Mouse (Mus musculus): ENCODE results near the gene Smc1b.
"Not testable (repeated sequence)": the region's sequence is repeated elsewhere in the genome, so short reads cannot be mapped to it uniquely, and the experiment has no call there.

Smc1b gene

DNA sequence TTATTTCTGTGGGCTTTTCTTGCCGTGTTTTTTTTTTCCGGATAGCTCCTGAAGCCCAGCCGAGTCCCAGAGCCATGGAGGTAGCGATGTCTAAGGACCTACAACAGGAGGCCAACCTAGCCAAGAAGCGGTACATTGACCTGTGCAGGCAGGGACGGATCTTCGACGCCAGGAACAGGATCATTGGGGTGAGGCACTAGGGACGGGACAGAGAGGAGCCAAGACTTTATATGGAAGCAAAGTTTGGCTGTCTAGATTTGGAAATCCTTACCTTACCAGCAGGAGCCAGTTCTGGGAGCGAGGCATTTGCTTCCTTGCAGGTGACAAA is 393 bp upstream of the Smc1b start:
- no peak for DNase-seq

DNA sequence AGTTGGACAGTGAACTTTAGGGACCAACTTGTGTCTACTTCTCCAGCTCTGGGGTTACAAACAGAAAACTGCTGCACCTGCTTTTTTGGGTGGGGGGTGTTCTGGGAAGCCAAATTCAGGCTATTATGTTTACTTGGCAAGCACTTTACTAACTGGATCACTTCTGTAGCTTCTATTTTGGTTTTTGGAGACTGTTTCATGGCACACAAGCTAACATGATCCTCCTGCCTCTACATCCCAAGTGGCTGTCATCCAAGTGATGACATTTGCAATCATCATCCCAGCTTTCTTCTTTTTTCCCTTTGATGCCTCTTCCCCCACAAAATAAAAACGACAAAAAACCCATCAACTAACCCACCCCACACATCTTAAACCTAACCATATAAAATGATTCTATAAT is 46.1 kb downstream of the Smc1b start:
- no peak for DNase-seq

DNA sequence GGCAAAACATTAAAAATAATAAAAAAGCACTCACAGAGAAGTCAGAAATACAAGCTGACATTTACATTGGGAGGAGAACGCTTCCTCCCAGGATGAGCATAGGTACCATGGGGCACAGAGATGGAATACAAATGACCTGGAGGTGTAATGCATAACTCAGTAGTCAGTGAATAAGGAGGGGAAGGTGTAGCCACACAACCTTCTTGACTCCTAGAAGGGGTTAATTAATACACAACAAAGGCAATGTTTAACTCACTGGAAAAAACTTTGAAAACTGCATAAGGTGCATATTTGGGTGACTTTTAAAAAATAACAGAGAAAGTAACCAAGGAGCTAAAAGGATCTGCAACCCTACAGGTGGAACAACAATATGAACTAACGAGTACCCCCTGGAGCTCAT is 59.1 kb downstream of the Smc1b start:
- DNase-seq: no peak

DNA sequence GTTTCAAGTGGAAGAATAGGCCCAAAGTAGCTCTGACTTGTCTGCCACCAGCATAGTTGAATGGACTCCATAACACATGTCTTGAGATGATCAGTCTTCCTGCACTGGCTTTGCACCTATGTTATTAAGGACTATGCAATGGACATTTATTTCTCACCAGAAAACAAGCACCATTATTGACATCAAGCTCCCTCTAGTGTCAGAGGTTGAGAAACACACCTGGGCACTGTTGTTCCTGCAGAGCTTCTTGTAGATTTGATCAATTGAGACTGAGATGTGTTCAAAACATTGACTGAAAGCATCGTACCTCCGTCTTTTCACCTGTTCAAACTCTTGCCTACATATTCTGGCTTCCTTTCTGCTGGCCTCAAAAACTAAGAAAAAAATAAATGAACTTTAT is 61.2 kb downstream of the Smc1b start:
- peak; percentile 59 to 70 for DNase-seq

DNA sequence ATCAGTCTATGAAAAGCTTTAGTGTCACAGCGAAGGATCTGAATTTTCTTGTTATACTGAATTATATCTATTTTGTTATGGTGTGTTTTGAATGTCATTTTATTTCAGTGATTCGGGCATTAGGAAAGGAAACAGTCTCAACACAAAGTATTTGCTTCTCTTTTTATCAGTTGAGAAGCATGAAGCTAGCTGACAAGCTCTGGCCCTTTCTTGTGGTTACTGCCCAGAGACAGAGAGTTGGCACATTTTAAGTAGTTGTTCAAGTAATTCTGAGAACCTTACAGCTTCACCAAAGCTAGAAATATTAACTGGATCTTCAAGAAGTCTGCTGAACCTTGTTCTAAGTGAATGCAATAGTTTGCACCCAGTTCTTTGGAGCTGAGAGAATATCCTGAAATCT is 68.3 kb downstream of the Smc1b start:
- no peak for DNase-seq

DNA sequence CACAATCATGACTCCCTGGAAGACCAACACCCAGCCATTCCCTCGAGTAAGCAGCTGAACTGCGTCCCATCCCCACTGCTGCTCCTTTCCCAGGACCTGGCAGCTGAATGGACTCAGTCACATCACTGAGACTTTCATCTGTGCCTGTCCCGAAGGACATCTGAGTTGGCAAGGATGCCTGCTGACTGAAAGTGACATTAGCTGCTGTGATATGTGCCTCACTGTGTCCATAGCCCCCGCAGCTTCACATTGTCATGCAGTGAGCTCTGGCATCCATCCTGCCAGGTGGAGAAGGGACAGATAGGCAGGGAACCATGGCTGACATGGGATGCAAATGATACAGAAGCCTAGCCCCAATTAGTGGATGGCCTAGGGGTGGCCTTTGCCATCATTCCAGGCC is 76.6 kb downstream of the Smc1b start:
- no peak for DNase-seq

DNA sequence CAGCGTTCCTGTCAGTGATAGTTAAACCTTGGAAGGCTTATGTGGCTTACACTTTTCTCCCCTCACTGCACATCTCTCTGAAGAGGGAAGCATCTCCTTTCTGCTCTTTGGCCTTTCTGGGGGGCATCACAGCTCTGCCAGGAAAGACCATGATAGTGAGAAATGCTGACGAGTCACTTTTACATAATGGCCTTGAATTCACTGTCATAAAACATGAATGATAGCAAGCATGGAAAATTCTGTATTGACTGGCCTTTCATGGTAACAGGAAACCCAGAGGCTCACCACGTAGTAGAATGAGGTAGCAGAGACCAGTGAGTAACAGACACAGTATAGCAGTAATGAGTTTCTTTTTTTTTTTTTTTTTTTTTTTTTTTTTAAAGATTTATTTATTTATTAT is 77.7 kb downstream of the Smc1b start:
- DNase-seq: no peak

DNA sequence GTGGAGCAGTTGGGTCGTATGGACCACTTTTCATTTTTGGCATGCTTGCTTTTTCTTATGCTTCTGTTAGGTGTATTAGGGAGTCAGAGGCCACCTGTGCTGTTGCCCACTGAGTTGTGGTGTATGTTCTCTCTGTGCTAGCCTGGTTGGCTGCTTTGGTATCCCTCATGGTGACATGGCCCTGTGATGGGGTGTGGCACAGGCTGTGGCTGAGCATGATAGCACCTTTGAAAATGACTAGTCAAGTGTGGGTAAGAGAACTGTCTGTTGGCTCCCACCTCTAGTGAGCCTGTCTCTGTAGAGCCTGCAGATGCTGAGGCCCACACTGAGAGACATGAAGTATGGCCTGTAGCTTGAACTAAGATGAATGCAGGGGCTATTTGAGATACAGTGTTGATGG is 82.0 kb downstream of the Smc1b start:
- DNase-seq: no peak

DNA sequence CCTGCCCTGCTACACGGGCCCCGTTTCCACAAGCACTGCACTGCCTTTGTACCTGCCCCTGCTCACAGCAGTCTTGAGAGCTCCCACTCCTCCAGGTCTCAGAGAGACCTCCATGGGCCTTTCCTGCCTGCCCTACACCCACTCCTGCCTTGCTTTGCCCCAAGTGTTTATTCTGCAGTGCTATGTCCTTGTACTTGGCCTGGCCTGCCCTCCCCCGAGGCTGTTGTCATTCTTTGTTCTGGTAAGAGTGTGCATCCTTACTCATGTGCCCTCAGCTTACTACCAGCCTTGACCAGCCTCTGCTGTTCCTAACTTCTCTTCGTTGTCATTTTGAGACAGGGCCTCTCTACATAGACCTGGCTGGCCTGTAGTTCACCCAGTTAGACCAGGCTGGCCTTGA is 83.9 kb downstream of the Smc1b start:
- no peak for DNase-seq

DNA sequence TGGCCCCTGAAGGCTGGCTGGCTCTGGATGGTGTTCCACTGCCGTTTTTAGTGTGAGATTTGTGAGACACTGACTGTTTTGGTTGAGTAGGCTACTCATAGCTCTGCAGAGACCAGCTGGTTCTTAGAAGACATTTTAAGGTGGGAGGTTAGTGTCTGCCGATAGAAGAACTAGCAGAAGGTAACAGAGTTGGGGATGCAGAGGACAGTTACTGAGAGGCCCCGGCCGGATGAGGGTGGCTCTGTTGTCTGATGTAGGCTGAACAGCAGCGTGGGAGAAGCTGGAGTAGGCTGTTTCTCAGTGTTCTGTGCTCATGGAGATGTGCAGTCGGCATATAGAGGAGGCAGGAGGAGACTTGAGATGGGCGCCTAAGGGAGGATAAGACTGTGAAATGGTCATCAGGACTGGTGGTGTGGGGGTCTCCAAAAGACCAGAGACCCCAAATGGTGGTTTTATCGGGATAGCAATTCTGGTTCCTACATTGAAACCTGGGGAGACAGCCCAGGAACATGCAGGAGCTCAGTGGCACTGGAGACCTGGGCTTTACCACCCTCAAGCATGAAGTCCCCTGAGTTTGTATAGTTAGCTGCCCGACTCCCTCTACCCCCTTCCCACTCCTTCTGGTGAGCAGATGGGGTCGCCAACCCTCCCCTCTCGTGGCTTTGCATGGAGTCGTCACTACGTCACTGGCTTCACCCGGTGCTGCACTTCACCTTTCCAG is 85.4 kb downstream of the Smc1b start:
- no peak for DNase-seq

DNA sequence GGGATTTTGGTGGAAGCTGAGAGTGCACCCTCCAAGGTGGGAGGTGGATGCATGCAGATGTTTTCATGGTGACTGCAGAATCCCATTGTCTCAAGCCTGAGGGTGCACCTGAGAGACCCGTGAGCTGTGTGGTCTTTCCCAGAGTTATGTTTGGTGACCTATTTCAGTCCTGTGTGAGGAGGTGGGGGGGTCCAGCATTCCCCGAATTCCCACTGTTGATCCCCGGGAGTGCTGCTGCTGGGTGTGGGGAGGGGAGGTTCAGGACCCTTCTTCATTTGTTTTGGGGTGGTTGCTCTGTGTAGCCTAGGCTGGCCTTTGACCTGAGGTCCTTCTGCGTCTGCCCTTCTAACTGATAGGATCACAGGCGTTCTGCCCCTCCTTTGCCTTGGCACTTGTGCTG is 88.0 kb downstream of the Smc1b start:
- DNase-seq: no peak

DNA sequence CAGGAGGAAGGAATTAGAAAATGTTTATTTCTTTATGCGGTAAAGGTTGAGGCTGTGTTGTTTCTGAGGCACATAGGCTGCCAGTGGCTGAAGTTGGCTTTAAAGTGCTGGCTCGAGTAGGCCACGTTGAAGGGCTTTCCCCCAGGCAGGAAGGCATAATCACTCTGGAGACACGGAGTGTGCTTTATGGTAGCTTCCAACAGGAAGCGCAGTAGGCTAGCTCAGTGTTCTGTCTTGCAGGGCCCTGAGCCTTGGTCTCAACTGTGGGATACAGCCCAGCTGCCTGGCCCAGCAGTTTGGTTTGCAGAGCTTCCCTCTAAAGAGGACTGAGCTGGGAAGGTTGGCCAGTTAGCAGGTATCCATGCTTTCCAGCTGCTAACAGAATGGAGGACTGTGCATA is 88.6 kb downstream of the Smc1b start:
- DNase-seq: no peak

DNA sequence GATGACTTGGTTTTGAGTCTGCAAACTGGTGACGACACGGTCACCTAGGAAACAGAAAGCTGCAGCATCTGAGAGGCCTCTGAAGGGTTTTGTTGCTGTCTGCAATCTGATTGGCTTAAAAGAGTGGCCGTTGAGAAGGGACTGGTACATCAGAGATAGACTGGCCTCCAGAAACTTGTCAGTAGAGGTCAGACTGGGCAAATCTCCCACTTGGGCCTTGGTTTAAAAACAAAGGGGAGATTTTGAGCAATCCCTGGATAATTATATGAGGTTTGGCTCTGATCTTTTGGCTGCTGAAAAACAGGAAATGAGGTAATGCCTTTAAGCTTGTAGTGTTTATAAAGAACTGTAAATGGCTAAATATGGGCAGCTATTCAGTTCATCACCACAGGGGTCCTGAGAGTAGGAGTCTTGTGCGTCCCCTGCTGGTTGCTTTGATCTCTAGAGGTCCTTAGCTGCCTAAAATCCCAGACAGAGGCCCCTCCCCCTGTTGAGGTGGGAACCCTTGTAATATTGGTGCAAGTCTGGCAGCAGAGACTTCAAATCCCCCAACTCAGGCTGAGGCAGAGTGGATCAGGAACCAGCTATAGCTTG is 89.3 kb downstream of the Smc1b start:
- DNase-seq: peak; percentile 51 to 73

DNA sequence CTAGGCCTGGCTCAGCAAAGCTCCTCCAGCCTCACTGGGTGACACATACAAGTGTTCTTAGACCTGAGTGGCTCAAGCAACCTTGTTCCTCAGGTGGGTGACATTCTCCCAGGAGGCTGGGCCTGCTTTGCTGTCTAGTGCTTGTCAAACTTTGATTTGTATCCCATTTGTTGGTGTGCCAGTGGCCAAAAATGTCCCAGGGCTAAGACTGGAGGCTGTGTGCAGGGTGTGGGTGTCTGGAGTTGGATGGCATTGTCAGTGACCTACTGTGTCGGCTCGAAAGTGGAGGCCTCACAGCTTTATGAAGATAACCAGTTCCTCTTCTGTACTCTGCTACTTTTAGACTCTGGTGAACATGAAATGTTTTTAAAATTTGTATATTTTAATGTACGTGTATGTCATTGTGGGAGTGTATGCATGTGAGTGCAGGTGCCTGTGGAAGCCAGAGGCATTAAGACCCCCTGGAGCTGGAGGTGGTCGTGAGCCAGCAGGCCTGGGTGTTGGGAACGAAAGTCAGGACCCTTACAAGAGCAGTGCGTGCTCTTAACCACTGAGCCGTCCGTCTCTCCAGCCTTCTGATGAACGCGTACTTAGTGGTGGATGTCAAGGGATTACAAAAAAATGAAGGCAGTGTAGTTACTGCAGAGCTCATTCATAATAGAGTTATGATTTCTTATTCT is 90.1 kb downstream of the Smc1b start:
- no peak for DNase-seq

DNA sequence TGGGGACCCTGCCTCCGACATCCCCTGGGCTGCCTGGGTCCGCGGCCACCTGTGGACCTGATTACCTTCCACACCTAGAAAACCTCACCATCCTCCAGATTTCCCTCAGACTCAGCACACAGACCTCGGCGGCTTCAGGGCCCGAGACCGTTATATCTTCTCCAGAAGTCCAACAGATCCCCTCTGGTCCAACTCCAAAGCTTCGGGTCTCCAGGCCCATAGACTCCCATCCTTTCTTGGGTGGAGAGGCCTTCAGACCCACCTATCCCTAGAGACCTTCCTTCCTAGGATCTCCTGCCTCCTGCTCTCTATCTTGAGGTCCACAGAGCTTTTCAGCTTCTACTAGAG is 94.4 kb downstream of the Smc1b start:
- no peak for DNase-seq

DNA sequence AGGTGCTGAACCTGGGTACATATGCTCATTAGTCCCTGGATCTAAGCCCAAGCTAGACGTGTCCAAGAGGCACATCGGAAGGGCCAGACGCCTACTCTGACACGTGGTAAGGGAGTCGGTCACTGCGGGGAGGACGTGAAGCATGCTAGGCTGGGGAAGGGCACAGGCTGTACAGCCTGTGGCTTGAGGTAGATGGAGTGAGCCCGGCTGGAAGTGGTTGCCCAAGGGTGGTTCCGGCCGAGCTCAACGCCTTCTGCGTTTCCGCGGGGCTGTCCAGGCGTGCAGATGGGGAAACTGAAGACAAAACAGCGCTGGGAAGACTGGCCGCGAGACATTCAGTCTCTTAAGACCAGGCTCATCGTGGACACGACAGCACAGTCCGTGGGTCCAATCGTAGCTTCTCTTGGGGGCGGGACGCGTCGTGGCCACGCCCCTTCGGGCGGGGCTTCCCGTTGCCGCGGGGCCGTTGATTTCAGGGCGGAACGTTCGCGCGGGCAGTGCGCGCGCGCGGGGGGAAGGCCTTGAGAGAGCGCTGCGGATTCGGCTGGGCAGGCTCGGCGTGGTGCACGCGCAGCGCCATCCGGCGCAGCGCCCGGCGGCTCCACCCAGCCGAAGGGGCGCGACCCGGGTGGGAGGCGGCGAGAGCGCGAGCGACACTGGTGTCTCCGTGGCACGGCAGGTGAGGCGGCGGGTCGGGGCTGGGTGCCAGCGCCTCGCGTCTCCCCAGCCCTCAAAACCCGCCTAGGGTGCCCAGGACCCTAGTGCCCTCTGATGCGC is 95.0 kb downstream of the Smc1b start:
- DNase-seq: peak; percentile 99

DNA sequence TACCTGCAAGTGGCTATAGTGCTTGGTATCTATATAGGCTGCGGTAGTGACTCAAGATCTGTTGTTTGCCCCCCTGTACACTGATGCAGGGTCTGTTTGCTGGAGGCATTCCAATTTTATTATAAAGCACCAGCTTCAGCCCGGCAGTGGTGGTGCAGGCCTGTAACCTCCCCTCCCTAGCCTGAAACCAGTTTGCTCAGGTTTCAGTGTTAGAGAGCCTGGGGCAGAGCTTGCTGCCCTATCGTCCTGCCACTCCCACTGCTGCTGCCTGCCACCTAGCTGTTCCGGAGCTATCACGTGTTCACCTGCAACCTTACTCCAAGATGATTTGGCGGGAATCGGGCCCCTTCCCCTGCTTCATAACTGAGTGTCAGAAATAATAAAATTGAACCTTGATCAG is 97.8 kb downstream of the Smc1b start:
- not testable (repeated sequence) for DNase-seq

DNA sequence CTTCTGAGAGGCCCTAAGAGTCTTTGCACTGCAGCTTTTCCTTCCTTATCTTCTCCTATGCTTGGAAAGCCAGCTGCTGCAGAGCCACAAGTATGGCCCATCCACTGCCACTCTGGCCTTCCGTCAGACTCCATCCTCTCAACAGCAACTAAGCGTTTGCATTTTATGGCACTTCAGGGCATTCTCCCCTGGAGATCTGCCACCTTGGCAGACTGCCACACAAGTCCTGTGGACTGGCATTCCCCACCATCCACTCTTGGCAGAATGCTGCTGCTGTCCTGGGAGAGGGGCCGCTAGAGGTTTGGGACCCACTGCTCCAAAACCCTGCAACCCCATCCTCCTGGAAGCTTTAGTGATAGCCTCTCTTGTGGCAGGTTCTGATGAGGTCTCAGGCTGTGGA is 99.9 kb downstream of the Smc1b start:
- peak in 1 of 2 experiments; percentile 55 for DNase-seq

DNA sequence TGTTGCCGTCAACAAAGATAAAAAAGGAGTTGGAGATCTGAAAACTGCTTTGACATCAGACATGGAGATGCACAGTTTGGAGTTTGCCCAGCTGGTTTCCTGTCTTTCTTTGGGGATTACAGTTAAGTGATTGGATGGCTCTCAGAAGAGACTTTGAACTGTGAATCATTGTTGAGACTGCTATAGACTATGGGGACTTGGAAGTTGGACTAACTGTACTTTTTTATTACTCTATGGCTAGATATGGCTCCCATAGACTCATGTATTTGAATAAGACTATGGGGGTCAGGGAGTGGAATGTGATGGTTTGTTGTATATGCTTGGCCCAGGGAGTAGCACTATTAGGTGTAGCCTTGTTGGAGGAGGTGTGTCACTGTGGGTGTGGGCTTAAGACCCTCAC is 101.1 kb downstream of the Smc1b start:
- not testable (repeated sequence) for DNase-seq

DNA sequence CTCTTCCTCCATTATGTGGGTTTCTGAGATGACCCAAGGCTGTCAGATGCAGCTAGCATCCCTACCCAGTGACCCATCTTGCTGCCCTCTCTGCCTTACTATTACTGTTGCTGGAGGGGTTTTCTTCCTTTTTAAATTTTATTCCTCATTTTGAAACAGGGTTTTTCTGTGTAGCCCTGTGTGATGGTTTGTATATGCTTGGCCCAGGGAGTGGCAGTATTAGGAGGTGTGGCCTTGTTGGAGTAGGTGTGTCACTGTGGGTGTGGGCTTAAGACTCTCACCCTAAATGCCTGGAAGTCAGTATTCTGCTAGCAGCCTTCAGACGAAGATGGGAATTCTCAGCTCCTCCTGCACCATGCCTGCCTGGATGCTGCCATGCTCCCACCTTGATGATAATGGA is 103.1 kb downstream of the Smc1b start, which contains the start of gene Fam118a:
Gene Fam118a (plus strand): TSS at position 301 of the 400 bp plus-strand sequence.
- DNase-seq: not testable (repeated sequence)

DNA sequence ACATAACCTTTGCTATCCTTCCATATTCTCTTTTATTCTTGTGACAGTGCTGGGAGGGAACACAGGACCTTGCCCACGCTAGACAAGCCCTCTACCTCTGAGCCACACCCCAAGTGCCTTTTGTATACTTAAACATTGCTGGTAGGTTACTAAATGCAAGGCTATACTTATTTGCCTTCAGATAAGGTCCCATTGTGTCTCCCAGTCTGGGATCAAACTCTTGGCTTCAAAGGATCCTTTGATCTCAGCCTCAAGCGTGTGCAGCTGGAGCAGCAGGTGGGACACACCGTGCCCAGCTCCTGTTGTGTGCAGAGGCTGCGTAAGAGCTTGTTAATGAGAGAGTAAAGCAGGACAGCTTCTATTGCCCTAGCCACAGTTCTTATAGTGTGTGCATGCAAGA is 104.0 kb downstream of the Smc1b start:
- DNase-seq: no peak

DNA sequence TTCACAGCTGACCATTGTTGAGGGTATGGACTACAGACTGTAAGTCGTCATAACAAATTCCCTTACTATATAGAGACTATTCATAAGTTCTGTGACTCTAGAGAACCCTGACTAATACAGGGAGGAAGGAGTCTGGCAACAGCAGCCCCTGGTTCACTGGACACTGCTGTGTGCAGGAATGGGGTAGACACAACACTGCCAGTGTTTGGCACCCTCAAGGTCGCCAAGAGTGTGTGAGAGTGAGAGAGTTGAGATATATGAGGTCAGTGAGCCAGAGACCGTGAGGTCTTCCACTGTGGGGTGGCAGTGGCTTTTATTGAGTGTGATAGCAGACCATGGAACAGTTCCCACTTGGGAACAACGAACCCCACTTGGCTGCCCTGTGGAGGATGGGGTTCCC is 105.6 kb downstream of the Smc1b start:
- no peak for DNase-seq

DNA sequence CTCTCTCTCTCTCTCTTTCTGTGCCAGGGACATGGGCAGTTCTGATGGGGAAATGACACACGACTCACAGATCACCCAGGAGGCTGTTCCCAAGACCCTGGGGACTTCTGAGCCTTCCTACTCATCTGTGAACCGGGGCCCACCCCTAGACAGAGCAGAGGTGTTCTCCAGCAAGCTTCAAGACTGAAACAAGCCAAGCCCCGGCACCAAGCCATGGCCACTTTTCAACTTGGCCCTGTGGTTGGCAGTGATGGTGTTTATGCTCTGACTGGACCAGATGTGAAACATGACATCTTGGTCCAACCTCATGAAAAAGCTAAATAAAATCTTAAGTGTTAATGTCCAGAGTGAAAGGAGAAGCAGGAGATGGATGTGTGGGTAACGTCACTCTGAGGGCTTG is 109.6 kb downstream of the Smc1b start:
- DNase-seq: no peak
